Mouse (Mus musculus) embryo, embryonic 11 days (tissue): ENCODE data around the gene Hoxd10.

Source experiments
- DNase-seq: peaks from one replicate; pipeline ENCODE4 v3.0.0-alpha.2; 2015

Gene Hoxd10

GRCm38 (mm10) chr2:74711721-74712621 is 20.2 kb downstream of the Hoxd10 start, which contains the start of the genes Hoxd3 and Hoxd4:
TSS of gene Hoxd3 (plus strand) at chr2:74711927.
TSS of gene Hoxd4 (plus strand) at chr2:74711929.
- DNase-seq: peak; percentile 82

GRCm38 (mm10) chr2:74713239-74714150 is 21.8 kb downstream of the Hoxd10 start:
- DNase-seq: no peak

- DNase-seq: peak; percentile 67
Measured at GRCm38 (mm10) chr2:74714156-74714789, 22.5 kb downstream of the Hoxd10 start.

GRCm38 (mm10) chr2:74714881-74715280 is 23.2 kb downstream of the Hoxd10 start:
- peak; percentile 80 for DNase-seq

GRCm38 (mm10) chr2:74715504-74716241 is 23.9 kb downstream of the Hoxd10 start:
- peak; percentile 96 for DNase-seq

GRCm38 (mm10) chr2:74720384-74720783 is 28.7 kb downstream of the Hoxd10 start:
- DNase-seq: no peak

- no peak for DNase-seq
Measured at GRCm38 (mm10) chr2:74720955-74721491, 29.3 kb downstream of the Hoxd10 start.

GRCm38 (mm10) chr2:74721882-74722281 is 30.2 kb downstream of the Hoxd10 start:
- no peak for DNase-seq

GRCm38 (mm10) chr2:74722949-74723348 is 31.2 kb downstream of the Hoxd10 start:
- no peak for DNase-seq

GRCm38 (mm10) chr2:74724244-74725015 is 32.7 kb downstream of the Hoxd10 start:
- no peak for DNase-seq

GRCm38 (mm10) chr2:74725171-74725570 is 33.4 kb downstream of the Hoxd10 start:
- no peak for DNase-seq

GRCm38 (mm10) chr2:74726551-74726950 is 34.8 kb downstream of the Hoxd10 start, which contains the start of gene Gm28230:
TSS of gene Gm28230 (plus strand) at chr2:74726728.
- DNase-seq: no peak

GRCm38 (mm10) chr2:74726973-74727639 is 35.4 kb downstream of the Hoxd10 start:
- DNase-seq: no peak

- no peak for DNase-seq
Measured at GRCm38 (mm10) chr2:74727640-74728302, 36.0 kb downstream of the Hoxd10 start.

- DNase-seq: no peak
Measured at GRCm38 (mm10) chr2:74728303-74728680, 36.6 kb downstream of the Hoxd10 start.

GRCm38 (mm10) chr2:74730331-74730730 is 38.6 kb downstream of the Hoxd10 start:
- no peak for DNase-seq

- DNase-seq: no peak
Measured at GRCm38 (mm10) chr2:74731055-74731454, 39.3 kb downstream of the Hoxd10 start.

GRCm38 (mm10) chr2:74731799-74732512 is 40.2 kb downstream of the Hoxd10 start:
- DNase-seq: no peak
